Mouse (Mus musculus) gastrocnemius, postnatal 36 days (tissue): ENCODE measurements around the gene Gm20521. TPM values are rescaled to one million over a fixed set of nuclear protein-coding genes. Genes with fewer than 3 reads are reported as not detected.
A peak's percentile ranks its signal among the peaks of the same experiment; 100 is the strongest.
"Not testable (repeated sequence)": the region's sequence is repeated elsewhere in the genome, so short reads cannot be mapped to it uniquely, and the experiment has no call there.

Source experiments
- DNase-seq, 2 experiments: peaks; one replicate each; pipeline ENCODE4 v3.0.0; 2022
- intact Hi-C: fragments of 180-260 bp; cut with DNase I; formaldehyde crosslinking; loops from one replicate; pipeline ENCODE4 v1.15.1; 2025
- total RNA-seq, 2 experiments: library from RNA; stranded (reverse); gene quantifications; 2 replicates each; pipeline ENCODE4 v1.2.3; 2021

The Gm20521 gene
- total RNA-seq, 2 experiments from 2014 or later: not detected

DNA sequence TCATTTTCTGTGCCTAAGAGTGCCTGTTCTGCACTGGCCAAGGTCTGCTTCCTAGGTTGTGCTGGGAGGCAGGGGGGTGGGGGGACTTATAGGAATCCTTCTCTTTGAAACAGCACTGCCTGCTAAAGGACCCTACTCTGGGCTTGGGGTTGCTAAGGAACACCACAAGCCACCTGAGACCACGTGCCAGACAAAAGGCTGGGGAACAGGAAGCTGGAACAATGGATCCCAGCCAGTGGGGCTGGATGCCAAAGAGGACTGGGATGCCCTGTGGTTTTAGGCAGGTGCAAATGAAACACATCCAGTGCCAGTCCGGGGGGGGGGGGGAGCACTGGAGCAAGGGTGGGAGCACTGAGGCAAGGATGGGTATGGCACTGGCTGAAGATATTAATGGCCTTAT, 47.2 kb downstream of the Gm20521 start:
- DNase-seq: no peak
- intact Hi-C loops: no loop called here

DNA sequence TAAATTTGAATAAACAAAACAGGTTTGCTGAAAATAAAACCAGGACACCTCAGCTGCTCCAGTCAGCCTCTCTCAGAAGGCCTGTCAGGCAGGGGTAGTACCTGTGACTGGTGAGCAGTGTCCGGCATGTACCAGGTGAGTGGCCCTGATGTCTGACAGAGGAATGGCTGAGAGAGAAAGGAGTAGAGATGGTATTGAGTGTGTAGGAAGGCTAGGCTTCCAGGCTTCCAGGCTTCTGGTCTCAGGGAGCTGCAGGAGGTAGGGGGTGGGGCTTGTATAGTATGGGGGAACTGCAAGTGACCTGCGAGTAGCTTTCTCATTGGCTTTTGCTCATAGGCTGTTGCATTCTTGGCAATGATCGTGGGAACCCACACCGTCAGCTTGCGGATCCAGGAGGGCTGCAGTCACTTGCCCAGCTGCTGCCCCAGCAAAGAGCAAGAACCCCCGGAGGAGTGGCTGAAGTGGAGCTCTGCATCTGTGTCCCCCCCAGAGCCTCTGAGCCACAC, 49.5 kb downstream of the Gm20521 start, which contains the start of gene Il25:
Gene Il25, plus strand, starts transcription at position 51 of the 506 bp plus-strand sequence.
- no peak for DNase-seq
- intact Hi-C loops: no loop called here

DNA sequence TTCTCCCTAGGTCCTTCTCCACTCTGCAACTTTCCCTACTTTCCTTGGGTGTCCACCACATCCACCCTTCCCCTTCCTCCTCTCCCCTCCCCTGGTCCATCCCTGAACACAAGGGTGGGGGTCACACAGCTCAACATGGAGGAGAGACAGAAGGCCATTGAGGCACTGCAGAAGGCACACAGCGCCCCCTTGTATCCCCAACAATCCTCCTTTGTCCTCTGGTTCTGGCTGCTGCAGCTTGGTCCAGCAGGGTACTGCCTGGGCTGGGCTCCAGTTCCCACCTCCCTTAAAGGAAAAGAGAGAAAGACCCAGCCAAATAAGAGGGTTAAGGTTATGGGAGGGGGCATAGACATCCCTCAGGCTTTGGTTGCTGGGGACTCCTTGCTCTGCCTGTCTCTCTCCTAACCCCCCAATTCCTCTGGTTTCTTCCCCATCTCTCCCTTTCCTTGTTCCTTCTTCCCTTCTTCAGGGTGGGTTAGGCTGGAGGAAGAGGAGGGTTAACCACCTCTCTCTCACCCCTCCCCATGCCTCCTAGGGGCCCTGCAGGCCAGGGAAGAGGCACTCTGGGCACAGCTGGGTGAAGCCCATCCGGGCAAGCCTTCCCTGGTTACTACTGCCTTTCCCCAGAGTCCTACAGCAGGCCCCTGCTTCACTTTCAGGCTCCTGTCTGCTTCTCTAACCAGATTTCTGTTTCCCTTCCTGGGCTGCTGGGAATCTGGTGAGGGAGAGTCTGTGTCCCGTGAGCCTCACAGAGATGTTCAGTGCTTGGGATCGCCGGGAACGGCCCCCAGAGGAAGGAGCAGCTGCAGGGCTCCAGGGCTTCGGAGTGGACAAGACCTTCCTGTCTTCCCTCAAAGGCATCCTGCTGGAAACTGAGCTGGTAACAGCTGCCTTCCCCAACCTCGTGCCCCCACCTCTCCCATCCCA, 52.9 kb downstream of the Gm20521 start, which contains the start of gene Cmtm5:
Gene Cmtm5, plus strand, starts transcription at position 358 of the 927 bp plus-strand sequence.
- intact Hi-C loops: no loop called here
- no peak for DNase-seq

DNA sequence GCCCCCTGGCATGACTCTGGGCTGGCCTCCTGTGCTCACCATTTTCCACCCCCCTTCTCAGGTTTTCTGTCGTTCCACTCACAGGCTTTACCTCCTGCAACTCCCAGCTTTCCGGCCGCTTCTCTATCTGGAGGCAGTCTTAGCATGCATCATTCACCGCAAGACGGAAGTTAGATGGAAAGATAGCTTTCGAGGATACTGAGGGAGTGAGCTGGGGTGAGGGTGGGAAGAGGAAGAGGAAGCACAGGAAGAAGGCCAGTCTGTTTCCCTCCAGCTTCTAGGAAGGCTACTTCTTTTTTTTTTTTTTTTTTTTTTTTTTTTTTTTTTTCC, 53.6 kb downstream of the Gm20521 start:
- intact Hi-C loops: no loop called here

DNA sequence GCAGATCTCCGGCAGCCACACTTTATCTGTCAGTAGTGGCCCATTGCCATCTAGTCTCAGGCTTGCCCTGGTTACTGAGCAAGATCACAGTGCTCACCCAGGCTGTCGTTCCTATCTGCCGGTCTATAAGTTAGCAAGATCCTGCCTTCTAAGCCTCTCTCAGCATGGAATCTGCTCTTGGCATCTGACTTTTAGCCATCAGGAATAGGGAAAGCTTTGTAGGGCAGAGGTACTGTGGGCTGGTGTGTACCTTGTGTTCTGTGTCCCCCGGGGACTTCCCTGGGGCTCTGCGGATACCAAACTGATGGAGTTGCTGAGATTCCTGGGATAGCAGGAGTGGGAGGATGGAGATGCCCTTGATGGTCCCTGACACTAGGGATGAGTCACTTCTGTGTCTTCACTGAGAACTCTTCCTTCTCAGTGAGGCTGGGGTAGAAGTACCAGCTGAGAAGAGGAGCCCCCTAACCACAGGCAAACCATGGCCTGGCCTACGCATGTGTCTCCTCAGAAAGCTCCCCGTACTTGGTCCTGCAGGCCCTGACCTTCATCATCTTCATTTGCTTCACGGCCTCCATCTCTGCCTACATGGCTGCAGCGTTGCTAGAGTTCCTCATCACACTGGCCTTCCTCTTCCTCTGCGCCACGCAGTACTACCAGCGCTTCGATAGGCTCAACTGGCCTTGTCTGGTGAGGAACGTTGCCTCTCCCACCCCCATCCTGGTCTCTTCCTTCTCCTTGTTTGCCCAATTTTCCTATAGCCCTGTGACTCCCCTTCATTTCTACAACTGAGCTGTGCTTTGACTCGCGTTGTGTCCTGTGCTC, 54.3 kb downstream of the Gm20521 start:
- intact Hi-C loops: loop anchor here (2.0 kb wide), 1 partner anchor 95 kb away; no protein-coding TSS in a partner anchor
- no peak for DNase-seq

More for the DNA sequence above, 53.6 kb downstream of the Gm20521 start:
- no peak for DNase-seq

DNA sequence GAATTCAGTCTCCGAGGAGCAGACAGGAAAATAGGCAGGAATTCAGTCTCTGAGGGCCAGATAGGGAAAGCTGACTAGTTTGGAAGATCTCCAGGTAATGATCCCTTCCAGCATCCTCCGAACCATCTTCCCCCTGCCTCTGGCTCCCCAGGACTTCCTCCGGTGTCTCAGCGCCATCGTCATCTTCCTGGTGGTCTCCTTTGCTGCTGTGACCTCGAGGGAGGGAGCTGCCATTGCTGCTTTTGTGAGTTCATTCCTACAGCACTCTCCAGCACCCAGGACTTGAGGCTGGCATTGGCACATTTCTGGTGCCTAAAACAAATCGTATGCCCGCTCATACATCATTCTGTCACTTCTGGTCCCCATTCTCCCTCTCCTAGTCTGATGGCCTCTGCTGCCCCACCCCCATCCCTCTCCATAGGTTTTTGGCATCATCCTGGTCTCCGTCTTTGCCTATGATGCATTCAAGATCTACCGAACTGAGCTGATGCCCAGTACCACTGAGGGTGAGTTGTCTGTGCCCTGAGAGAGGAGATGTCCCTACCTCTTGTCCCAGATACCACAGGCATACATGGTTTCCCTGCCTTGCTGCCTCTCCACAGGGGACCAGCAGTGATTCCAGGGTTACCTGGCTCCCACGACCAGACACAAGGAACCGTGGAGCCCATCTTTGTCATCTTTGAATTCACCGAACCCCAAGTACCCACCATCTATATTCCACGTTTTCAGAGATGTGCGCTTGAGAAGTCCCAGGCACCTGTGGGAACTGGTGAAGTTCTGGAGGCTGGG, 55.4 kb downstream of the Gm20521 start:
- intact Hi-C loops: loop anchor here (1.0 to 2.0 kb wide), 2 partner anchors 38 to 96 kb away; no protein-coding TSS in a partner anchor
- DNase-seq: no peak

DNA sequence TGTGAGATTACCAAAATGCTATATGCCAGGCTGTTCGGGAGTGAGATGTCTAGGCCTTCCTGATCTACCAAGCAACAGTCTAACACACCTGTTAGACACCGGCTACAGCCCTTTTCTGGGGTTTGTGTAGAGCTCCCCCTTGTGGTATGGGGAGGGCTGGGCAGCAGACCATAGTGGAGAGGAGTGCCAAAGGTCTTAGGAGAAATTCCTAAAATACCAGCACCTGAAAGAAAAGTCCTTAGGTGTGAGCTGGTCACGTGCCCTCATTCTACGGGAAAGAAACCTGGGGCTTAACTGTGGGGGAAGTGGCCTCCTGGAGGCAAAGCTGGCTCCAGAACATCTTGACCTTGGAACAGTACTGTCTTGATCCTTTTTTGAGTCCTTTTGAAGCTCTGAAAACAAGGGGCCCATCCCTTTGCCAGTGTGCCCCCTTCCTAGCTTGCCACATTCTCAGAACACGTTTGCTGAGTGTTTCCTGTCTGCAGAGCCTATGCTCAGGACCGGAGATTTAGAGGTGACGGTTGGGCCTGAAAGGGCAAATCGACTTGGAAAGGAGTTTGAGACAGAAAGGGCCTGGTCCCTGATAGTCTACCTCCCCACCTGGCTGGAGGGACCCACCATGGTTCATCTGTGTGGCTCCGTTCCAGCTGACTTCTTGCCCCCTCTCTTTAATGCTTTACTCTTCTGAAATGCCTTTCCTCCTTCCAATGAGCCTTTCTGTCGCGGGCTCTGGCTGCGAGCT, 56.4 kb downstream of the Gm20521 start:
- intact Hi-C loops: loop anchor here (1.0 to 2.0 kb wide), 2 partner anchors 39 to 97 kb away; no protein-coding TSS in a partner anchor
- DNase-seq: peak; percentile 45 to 63

DNA sequence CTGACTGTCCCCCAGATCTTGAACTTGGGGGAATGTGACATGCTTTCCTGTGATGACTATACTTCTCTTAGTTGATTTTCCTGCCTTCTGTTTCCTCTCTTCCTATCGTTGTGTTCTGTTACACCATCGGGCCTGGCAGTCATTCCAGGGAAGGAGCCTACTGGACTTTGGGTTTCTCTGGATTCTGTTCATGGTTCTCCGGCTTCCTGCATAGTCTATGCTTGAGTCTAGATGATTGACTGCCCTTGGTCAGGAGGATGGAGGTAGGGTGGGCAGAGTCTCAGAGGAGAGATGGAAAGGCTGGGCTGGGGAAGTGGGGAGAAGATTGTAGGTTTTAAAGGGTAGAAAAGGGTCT, 56.9 kb downstream of the Gm20521 start:
- no peak for DNase-seq
- intact Hi-C loops: no loop called here

DNA sequence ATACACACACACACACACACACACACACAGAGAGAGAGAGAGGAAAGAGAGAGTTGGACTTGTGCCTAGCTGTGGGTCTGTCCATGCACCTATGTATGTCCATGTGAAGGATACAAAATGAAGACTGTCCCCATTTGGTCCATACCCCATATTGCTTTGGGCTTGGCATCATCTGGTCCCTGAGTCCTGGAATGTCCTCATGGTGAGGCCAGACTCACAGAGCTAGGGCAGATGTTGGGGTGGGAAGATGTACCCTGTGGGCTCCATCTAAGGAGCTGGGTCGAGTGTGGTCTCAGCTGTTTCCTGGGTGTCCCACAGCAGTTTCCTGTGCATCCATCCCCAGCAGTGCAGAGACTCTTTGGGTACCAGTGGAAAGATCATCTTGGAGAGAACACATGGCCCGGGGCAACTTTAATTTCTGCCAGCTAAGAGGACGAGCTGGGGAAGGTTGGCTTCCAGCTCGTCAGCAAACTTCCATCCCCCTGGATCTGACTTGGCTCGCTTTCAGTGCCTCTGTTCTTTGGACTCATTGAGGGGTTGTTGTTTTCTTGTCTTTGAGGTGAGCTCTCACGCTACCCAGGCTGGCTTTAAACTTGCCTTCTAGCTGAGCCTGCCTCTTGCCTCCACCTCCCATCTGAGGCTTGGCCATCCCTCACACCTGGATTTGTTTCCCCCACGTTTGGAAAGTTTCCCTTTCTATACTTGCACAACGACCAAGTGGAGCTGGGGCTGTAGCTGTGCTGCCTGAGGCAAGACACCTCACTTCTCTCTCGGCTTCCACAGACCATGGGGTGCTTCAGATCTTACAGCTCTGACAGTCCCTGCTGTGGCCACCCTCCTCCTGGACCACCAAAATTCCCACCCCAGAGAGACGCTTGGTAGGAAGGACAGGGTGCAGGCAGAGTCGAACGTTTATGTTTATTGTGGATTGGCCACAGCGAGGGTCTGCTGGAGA, 58.1 kb downstream of the Gm20521 start:
- intact Hi-C loops: no loop called here
- DNase-seq: no peak

DNA sequence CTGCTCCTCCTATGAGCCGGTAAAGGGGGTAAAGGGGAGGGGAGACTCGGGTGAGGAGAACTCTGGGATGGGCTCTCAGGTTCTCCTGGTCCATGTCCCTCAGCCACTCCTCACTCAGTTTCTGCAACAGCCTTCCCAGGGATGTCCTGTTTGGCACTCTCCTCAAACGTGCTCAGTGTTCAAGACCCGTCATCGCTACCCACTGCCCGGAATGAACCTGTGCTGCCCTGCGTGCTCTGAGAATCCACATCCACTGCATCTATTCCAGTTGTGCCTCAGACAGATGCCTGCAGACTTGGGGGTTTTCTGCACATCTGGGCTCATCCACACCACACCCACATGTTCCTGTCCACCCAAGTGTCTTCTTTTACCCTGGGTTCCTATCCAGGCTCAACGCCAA, 59.2 kb downstream of the Gm20521 start:
- no peak for DNase-seq
- intact Hi-C loops: no loop called here

DNA sequence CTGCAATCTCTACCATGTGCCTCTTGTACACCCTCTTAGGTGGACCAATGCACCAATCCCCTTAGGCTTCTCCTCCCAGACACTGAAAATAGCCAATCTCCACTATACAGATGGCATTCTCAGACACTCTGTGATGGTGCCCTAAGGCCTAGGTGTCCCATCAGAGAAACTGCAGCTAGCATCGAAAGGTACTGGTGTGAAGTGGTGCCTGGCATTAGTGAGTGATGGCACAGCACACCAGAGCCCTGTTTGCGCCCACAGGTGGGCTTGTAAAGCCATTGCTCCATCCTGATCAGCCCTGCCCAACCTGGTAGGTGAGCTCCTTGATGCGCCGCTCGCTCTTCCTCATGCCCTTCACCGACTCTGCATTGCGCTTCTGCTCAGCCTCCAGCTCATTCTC, 60.7 kb downstream of the Gm20521 start:
- intact Hi-C loops: no loop called here
- DNase-seq: no peak

DNA sequence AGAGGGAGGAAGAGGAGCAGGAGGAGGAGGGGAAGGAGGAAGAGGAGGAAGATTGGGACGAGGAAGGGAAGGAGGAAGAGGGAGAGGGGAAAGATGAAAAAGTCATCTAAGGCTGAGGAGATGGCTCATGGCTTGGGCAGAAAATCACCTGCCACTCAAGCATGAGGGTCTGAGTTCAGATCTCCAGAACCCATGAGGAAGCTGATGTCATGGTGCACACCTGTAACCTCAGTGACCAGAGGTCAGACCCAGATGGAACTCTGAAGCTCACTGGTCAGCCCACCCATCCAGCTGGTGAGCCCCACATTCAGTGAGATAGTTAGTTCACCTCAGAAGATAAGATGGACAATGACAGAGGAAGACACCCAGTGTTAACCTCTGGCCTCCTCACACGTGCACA, 61.7 kb downstream of the Gm20521 start:
- intact Hi-C loops: no loop called here
- no peak for DNase-seq

DNA sequence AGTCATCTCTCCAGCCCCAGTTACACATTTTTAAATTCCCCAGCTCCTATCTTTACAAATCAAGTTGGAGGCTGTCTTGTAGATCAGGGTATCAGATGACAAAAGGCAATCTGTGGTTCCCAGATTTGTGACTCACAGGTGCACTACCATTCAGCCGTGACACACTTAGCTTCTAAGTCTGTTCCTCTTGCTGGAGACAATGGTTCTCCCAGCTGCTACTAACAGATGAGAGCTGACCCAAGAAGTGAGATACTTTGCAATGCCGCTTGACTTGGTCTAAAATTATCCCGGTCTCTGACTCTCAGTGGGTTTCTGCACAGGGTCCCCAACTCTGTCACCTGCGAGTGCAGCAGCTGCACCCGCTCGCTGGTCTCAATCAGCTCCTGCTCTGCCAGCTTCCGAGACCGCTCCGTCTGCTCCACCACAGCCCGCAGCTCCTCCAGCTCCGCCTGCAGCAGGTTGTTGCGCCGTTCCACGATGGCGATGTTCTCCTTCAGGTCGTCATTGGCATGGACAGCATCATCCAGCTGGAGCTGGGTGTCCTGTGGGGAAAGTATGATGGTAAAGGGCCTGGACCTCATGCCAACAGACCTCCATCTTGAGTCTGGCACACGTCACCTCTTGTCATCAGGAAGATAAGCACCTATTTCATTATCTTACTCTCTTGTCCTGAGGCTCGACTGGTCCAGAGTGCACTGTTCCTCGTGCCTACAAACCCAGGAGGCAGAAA, 62.9 kb downstream of the Gm20521 start:
- no peak for DNase-seq
- intact Hi-C loops: no loop called here

DNA sequence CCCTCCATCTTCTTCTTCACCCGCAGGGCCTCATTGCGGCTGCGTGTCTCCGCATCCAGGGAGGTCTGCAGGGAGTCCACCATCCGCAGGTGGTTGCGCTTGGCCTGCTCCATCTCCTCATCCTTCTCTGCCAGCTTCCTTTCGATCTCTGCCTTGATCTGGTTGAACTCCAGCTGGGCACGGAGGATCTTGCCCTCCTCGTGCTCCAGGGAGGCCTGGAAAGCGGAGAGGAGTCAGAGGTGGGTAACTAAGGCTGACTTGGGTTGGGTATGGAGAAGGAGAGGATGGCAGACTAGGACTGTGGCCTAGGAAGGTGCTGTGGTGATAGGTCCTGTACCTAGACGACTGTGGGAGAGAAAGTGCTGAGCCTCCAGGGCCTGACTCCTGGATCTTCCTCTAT, 63.8 kb downstream of the Gm20521 start:
- intact Hi-C loops: not testable (repeated sequence)

More for the DNA sequence above, 63.8 kb downstream of the Gm20521 start:
- not testable (repeated sequence) for DNase-seq
